Mouse (Mus musculus): Measurements from ENCODE around the gene Gtf3c3. TPM values are rescaled to one million over a fixed set of nuclear protein-coding genes. Genes with fewer than 3 reads are reported as not detected.

The Gtf3c3 gene
- total RNA-seq, 2 experiments from 2014 or later, result 11.3 to 14.8 TPM

Other genes starting within 250 kb of the Gtf3c3 start
- gene Hecw2, start 243.8 kb downstream of the Gtf3c3 start, total RNA-seq (2021), result 10 to 100 TPM; 18.2 to 19.1 TPM
- gene Ccdc150, start 188.3 kb downstream of the Gtf3c3 start, total RNA-seq (2021), result under 1 TPM; 0.07 to 0.21 TPM
- gene Pgap1, start 118.7 kb upstream of the Gtf3c3 start, total RNA-seq (2021), result 1 to 10 TPM; 4.4 to 6.0 TPM